16 mouse cellular contexts compared by ENCODE assay signal in the genomic region with DNA sequence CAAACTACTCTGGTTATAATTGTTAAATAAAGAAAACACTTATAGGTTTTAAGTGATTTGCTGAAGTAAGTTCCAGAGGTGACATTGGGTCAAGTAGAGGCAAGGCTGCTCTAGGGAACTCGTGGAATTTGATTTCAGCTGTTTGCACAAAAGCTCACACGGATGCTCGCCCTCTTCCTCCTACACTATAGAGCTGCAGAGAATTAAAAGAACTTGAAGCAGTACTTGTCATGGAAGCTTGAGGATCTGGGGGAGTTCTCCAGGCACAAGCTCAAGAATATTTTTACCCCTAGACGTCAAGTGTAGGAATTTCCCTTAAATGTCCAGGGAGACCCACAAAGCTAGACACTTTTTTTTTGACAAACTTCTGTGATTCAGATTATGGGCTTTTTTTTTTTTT. TPM values are rescaled to one million over a fixed set of nuclear protein-coding genes. Genes with fewer than 3 reads are reported as not detected.
DNase-seq lines count a peak whose midpoint lies in the region.
"Had no signal": no experiment of that assay in that cellular context is flagged by ENCODE, and none has a peak within 500 bp of the region (broad histone marks: within the 10 kb centered on the region; RNA-seq: fewer than 3 reads in every experiment).

No protein-coding gene starts in this region.

- peak; percentile 16 for DNase-seq in left cerebral cortex, adult 11 months (ENCODE audit: low spot score)
- DNase-seq in left cerebral cortex, postnatal 10 days (ENCODE audit: extremely low spot score in 1 of 2, low spot score in 2 of 2) = no peak
- peak; percentile 0 for DNase-seq in lung, postnatal 14 days
- no peak for DNase-seq in lung, postnatal 10 days
- peak; percentile 14 to 52 for DNase-seq in right cerebral cortex, postnatal 36 days (ENCODE audit: low spot score in 2 of 2)
- no peak for DNase-seq in right cerebral cortex, postnatal 4 days
- peak; percentile 69 for DNase-seq in telencephalon, adult 2 months (ENCODE audit: low read depth, low spot score)
- no peak for DNase-seq in layer of hippocampus, postnatal 36 days
- DNase-seq: adrenal gland, adult 8-10 months; adrenal gland, postnatal 36 days; cerebellum, adult 11 months; cerebellum, adult 8-10 months; cerebellum, postnatal 14 days; gastrocnemius, adult 2 months; gastrocnemius, postnatal 25 days had no signal

- intact Hi-C loops in left cerebral cortex, postnatal 10 days (cut with DNase I) = no loop called here

RNA-seq across cellular contexts. Expression of a gene that starts 42.4 kb away (rescaled TPM):
- total RNA-seq in left cerebral cortex, postnatal 10 days (2021) = 100 to 1,000 TPM; 245 to 247 TPM
- total RNA-seq in layer of hippocampus, postnatal 36 days (2021) = 100 to 1,000 TPM; 253 to 254 TPM
- total RNA-seq: granulocyte monocyte progenitor cell, adult 5-6 weeks had no signal

Comparison
In these comparisons a context has a peak if more than half of its experiments do, and no peak if none do; other contexts are left out.
1. DNase-seq: peak in left cerebral cortex, adult 11 months (single experiment), lung, postnatal 14 days (single experiment), right cerebral cortex, postnatal 36 days (2 of 2) and telencephalon, adult 2 months (single experiment); none in left cerebral cortex, postnatal 10 days (0 of 2), lung, postnatal 10 days (single experiment), right cerebral cortex, postnatal 4 days (single experiment) and layer of hippocampus, postnatal 36 days (0 of 2).